Mouse (Mus musculus) spleen, embryonic (tissue): ENCODE measurements around the gene Ndufs4.

Source experiments
- CTCF ChIA-PET: fragments of 350-600 bp; sonication (Branson Sonifier 250); formaldehyde crosslinking; loops from one replicate; lab custom pipeline; 2022; lab: Charles Lee

The Ndufs4 gene

GRCm38 (mm10) chr13:114388211-114388965 is at the start of gene Ndufs4:
Gene Ndufs4, minus strand, starts transcription at chr13:114388258.
- CTCF ChIA-PET = interaction anchor here (0.7 kb wide), 1 partner anchor 604 kb away, joined by 12 read pairs; no protein-coding TSS in a partner anchor

DNA sequence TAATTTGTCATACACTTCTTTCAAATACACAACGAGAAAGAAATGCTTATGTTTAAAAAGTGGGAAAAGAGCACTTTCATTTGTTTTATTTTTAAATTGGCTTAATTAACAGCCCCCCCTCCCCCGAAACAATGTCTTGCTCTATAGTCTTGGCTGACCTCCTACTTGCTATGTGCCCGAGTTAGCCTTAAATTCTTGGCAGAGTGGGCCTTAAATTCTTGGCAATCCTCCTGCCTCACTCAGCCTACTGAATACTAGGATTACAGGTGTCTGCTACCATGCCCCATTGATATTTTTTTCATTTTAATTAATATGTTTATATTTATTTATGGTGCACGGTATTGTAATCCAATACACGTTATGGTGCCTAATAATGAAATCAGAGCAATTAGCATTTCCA is 44.4 kb upstream of the Ndufs4 start:
- CTCF ChIA-PET = no interaction called here

- CTCF ChIA-PET = no interaction called here
These were observed 37.2 kb upstream of the Ndufs4 start for GRCm38 (mm10) chr13:114425230-114425629.

GRCm38 (mm10) chr13:114420235-114420634 is 32.2 kb upstream of the Ndufs4 start:
- CTCF ChIA-PET = no interaction called here

DNA sequence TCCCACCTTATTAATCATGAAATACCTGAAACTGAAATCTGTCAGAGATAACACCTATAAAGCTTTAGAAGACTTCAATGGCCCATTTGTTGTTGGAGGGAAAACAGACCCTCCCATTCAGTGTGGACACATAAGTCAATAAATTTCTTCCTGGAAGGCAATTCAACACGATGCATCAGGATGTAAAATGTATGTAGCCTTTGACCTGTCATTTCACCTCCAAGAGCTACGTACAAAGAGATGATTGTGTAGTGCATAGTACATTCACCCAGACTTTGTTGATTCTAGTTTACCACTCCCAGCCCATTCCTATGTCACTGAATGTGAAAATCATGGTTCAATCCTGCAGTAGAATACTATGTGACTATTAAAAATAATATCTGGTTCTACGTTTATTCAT is 31.3 kb upstream of the Ndufs4 start:
- CTCF ChIA-PET = no interaction called here

DNA sequence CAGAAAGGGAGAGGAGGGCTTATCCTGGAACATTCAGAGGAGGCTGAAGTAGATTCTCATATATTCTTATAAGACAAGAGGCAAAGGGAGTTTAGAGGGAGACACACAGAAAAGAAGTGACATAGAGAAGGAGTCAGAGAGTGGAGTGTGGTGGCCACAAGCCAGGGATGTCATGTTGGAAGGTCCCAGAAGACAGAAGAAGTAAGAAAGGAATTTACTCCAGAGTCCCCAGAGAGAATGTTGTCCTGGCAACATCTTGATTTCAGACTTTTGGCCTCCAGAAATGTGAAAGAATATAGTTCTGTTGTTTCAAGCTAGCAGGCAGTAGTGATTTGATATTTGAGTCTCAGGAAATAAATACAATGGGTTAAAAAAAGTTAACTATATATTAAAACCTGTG is 24.3 kb upstream of the Ndufs4 start:
- CTCF ChIA-PET = no interaction called here

DNA sequence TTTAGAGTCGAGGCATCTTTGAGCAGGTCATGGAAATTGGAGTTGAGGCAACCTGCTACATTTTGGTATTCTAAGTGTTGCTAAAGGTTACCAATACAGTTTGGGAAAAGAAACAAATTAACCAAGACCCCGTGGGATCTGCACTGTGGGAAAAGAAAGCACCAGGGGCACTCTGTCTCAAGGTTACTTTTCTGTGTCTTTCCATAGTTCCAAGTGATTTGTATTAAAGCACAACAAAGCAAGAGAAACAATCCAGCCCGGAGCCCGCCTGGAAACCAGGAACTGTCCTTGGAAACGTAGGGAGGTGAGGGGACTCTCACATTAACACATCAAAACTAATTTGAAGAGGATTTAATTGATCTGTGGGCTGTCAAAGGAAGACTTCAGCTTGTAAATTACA is 18.8 kb upstream of the Ndufs4 start:
- CTCF ChIA-PET = no interaction called here

DNA sequence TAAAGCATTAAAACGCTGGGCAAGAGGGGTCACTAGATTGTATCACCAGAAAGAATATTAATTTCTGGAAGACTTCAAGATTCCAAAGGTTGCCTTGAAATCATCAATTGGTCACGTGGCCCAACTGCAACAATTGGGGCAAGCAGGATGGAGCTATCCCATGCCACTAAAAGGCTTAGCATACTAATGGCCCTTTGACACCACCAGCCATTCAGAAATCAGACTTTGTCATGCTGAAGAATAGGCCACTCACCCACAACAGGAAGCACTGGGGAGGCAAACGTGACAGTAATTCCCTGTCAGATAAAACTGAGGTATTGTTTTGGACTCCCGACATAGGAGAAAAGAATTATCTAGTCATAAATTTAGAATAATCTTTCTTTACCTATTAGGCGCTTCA is 18.4 kb upstream of the Ndufs4 start:
- CTCF ChIA-PET = no interaction called here

DNA sequence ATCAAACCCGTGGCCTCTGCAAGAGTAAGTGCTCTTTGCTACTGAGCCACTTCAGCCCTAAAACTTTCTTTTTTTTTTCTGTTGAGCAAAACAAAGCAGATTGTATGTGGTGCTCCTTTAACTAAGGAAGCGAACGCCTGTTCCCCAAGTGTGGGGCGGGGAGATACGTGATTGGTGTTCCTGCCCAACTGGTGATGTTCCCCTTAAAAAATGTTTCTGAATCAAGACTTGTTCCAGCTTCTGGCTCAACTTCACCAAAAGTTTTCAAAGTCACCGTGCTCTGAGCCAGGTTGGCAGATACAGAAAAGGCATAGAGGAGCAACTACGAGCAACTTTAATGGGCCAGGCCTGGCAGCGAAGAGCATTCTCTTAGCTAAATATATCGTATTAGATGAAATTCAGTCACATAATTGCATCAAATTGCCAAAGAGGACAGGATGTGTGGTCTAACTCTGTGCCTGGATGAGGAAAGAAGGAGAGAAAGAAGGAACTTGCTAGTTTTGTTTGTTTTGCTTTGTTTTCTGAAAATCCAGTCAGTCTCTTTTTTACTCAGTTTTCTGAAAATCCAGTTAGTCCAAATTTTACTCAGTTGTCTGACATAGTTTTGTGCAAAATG is 17.1 kb upstream of the Ndufs4 start:
- CTCF ChIA-PET = no interaction called here

- CTCF ChIA-PET = no interaction called here
These were observed 10.8 kb upstream of the Ndufs4 start for GRCm38 (mm10) chr13:114398906-114399305.

DNA sequence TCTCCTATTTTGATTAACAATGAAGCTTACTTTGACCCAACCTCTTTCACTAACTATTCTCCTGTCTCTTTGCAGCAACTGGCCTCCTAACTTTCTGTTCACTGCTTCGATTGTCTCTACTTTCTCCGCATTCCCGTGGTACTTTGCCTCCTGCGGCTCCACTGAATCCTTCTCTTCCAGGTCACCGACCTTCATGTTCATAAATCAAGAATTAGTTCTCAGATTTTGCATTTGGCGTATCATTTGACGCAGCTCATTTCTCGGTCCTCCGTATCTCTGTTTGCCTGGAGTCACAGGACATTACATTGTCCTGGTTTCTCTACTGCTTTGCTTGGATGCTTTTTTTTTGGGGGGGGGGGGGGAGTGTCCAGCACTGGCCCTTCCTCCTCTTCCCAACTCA is 9.2 kb upstream of the Ndufs4 start:
- CTCF ChIA-PET = no interaction called here

DNA sequence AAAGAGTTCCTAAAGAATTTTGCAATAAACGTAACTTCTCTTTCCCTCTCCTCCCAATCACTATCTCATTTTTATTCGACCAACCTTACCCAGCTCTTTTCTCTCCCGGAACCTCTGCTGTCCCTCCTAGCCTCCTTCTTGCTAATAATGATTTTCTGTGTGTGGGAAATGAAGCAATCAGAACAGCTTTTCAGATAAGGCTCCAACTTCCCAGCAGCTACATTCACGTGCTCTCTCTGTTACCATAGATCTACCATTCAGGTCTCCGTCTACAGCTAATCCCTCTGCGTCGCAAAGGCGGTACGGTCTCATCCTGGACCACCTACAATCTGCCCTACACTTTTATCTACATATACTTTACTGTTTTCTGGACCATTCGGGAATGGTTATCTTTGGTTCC is 8.8 kb upstream of the Ndufs4 start:
- CTCF ChIA-PET = no interaction called here

- CTCF ChIA-PET = no interaction called here
These were observed 6.7 kb upstream of the Ndufs4 start for GRCm38 (mm10) chr13:114394784-114395183.

DNA sequence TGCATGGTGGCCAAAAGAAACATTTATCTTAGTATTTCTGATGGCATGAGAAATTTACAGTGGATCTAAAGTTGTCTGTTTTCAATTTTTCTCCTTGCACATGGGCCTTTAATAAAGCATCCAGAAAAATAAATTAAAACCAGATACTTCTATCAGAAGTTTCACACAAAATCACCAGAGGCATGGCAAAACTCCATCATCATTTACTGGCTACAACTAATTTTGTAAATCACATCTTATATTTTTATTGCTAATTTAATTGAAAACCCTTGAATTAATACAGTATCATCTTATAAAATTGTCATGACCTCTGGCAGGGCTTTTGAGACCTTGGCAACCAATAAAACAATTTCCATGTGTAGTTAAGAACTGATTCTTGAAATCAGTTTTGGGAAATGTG is 4.4 kb upstream of the Ndufs4 start:
- CTCF ChIA-PET = no interaction called here

DNA sequence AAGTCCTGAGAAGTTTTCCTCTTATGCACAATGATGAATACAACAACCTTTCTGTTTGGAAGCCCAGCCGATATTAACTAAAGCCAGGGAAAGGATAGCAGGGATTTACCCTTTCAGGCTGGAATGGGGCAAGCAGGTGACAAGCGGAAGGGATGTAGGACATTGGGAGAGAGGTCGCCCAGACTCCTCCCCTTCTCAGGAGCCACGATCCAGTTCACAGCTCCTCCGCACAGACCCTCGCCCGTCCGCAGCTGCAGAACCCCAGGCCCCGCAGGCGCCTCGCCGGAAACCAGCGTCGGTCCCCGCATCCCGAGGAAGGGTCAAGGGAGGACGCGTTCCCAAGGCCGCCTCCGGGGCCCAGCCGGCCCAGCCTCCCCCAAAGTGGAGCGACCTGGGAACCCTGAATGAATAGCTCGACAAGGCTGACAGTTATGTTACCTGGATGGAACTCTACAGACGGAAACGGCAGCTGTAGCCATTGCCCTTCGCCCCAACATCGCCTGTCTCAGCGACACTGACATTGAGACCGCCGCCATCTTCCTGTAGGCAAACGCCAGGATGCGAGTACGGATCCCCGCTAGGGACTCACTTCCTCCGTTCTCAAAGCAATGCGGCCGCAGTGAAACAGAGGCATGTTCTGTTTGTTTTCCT is 412 bp downstream of the Ndufs4 start:
- CTCF ChIA-PET = interaction anchor here (0.7 kb wide), 1 partner anchor 604 kb away, joined by 12 read pairs; no protein-coding TSS in a partner anchor

DNA sequence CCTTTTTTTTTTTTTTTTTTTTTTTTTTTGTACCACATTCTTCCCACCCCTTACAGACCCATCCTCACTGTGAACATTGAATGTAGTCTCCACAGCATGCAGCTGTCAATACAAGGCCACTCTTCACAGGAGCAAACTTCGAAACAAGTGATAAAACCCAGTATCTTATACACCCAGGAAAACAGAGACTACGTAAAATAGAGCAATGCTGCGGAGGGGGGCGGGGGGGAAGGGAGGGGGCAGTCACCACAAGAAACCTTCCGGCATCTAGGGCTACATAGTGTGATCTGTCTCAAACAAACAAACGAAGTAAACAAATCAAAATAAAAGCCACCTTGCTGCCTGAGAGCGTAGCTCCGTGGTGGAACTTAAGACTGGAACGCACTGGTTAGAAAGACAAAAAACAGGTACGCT is 977 bp downstream of the Ndufs4 start:
- CTCF ChIA-PET = no interaction called here

DNA sequence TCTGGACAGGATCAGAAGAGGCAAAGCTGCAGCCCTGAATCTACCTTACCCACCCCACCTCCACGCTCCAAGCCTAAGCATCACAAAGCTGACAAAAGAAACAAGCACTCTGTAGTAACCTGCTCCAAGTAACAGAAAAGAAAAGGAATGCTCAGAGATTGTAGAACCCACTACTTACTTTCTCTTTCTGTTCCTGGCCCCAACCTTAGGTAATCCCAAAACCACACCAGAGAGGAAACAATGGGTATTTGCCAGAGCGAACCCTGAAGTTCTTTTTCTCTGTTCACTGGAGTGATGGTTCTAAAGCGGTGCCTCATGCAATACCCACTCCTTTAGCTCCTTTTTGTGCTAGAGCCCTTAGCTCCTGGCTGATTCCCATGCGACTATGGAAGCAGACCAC is 11.5 kb downstream of the Ndufs4 start:
- CTCF ChIA-PET = no interaction called here

DNA sequence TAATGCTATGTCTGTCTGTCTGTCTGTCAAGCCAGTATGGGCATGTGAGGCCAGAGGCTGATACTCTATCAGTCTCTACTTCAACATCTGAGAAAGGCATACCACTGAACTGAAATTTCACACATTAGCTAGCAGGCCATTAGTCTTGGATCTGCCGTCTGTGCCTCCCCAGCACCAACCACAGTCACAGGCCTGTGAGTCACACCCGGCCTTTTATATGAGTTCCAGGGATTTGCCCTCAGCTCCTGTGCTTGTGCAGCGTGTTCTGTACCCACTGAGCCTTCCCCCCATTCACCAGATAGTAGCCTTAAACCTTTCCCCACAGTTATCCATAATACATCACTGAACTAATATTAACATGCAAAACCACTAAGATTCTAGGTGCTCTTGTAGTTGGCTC is 26.0 kb downstream of the Ndufs4 start:
- CTCF ChIA-PET = no interaction called here

GRCm38 (mm10) chr13:114351321-114351946 is 36.6 kb downstream of the Ndufs4 start:
- CTCF ChIA-PET = no interaction called here

DNA sequence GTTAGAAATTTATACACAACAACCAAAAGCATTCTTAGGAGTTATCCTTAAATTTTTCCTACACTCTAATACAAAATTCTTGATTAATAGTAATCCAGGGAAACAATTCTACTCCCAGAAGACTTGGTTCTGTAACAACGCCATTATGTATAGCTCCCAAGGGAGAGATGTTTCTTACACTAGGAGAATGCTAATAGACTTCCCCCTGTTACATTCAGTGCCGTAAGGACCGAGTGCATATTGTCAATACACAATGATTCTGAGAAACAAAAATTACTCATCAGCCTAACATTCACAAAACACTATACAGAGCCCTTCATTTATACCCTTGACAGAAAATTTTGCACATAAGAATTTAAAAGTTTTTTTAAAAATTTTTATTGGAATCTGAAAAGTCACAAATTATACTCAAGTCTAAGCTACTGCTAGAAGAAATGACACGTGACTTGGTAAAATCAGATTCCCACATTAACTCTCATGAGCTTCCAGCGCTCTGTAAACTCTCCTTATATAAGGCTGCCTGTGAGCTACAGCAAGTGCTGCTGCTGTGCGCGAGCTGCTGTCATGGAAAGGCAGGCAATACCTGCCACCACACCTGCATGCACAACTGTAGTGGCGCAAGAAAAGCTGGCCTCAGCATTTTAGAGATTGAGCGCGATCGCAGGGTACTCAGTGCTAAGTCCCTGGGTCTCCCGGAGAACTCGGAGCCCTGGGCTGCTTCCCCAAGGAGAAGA is 42.9 kb downstream of the Ndufs4 start:
- CTCF ChIA-PET = no interaction called here

- CTCF ChIA-PET = no interaction called here
These were observed 43.7 kb downstream of the Ndufs4 start for GRCm38 (mm10) chr13:114344220-114344973.
